In the genomic region with DNA sequence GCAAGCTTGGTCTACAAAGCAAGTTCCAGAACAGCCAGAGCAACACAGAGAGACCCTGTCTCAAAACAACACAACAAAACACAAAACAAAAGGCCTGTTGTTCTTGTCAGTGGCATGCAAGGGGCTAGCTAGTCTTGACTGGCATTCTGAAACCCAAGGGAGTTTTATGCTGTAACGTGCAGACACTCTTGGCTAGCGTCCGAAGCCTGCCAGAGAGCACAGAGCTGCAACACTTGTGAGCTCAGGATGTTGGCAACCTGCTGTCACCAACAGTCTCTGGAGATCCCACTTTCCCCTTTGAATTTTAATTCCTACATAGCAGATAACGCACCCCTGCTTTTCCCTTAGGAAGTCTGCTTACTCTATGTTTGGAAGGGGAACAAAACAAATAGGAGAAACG, we compare ENCODE assay signal across 19 mouse cellular contexts. TPM values are rescaled to one million over a fixed set of nuclear protein-coding genes. Genes with fewer than 3 reads are reported as not detected.
DNase-seq lines count a peak whose midpoint lies in the region; ATAC-seq lines count a peak whose summit lies in the region.
"Had no signal": no experiment of that assay in that cellular context is flagged by ENCODE, and none has a peak within 500 bp of the region (broad histone marks: within the 10 kb centered on the region; RNA-seq: fewer than 3 reads in every experiment).

No protein-coding gene starts in this region.

- peaks cover 10% of the 10 kb centered on the region for H3K4me1 ChIP-seq in forebrain, embryonic 13.5 days
- no peaks in the 10 kb centered on the region; the same call in 1 of the 2 replicates for H3K4me1 ChIP-seq in forebrain, embryonic 11.5 days (replicated peaks; ENCODE audit: control insufficient read depth, insufficient read depth, low read length)
- H3K4me1 ChIP-seq in hindbrain, embryonic 15.5 days (replicated peaks) = peaks cover 13% of the 10 kb centered on the region
- 0 out of 2 replicates have a peak, but pooled peaks cover 3% of the 10 kb centered on the region for H3K4me1 ChIP-seq in hindbrain, embryonic 16.5 days (ENCODE audit: control insufficient read depth, insufficient read depth, low read depth, low read length)
- H3K4me1 ChIP-seq: embryonic facial prominence, embryonic 12.5 days; lung, embryonic 15.5 days had no signal

- H3K4me3 ChIP-seq in forebrain, embryonic 13.5 days = no peak overlapping the region
- no peak overlapping the region for H3K4me3 ChIP-seq in forebrain, embryonic 11.5 days (ENCODE audit: low read depth, low read length)
- H3K4me3 ChIP-seq in hindbrain, embryonic 15.5 days = no peak overlapping the region
- no peak overlapping the region for H3K4me3 ChIP-seq in hindbrain, embryonic 16.5 days (ENCODE audit: low read length)
- H3K4me3 ChIP-seq: embryonic facial prominence, embryonic 12.5 days; forebrain, embryonic 12.5 days; lung, embryonic 15.5 days; megakaryocyte, embryonic 14.5 days had no signal

- DNase-seq in forebrain, embryonic 11.5 days (ENCODE audit: low spot score) = no peak
- peak; percentile 49 for DNase-seq in MN1 (ENCODE audit: low spot score)
- DNase-seq in brain, adult 2 months (ENCODE audit: low read depth, low spot score) = peak; percentile 55
- no peak for DNase-seq in urinary bladder, adult 2 months (ENCODE audit: low spot score)
- DNase-seq: cerebellum, adult 11-12 months; gastrocnemius, postnatal 14 days; kidney, postnatal 25 days; liver; spleen, adult 18-20 months had no signal

- 0 out of 2 replicates have a peak overlapping the region, but pooled peaks have one; percentile 27 for H3K27ac ChIP-seq in forebrain, embryonic 13.5 days
- no peak overlapping the region for H3K27ac ChIP-seq in forebrain, embryonic 11.5 days (ENCODE audit: low read depth, low read length)
- H3K27ac ChIP-seq in hindbrain, embryonic 15.5 days (replicated peaks) = 0 out of 2 replicates have a peak overlapping the region, but pooled peaks have one; percentile 8
- no peak overlapping the region for H3K27ac ChIP-seq in hindbrain, embryonic 16.5 days (ENCODE audit: low read depth, low read length)
- H3K27ac ChIP-seq: embryonic facial prominence, embryonic 12.5 days; forebrain, embryonic 12.5 days; lung, embryonic 15.5 days; stomach, postnatal 0 days had no signal

- WGBS in forebrain, embryonic 13.5 days = 42% methylated on average over 5 of the region's 5 CpGs
- WGBS in forebrain, embryonic 11.5 days = 69% methylated on average over 5 of the region's 5 CpGs
- 24% methylated on average over 5 of the region's 5 CpGs for WGBS in hindbrain, embryonic 15.5 days
- 16% methylated on average over 5 of the region's 5 CpGs for WGBS in hindbrain, embryonic 16.5 days

- ATAC-seq in forebrain, embryonic 13.5 days = no peak
- no peak for ATAC-seq in forebrain, embryonic 11.5 days (replicated peaks; ENCODE audit: low FRiP score)
- ATAC-seq in hindbrain, embryonic 15.5 days (ENCODE audit: low FRiP score, low read depth) = no peak
- ATAC-seq in hindbrain, embryonic 16.5 days = no peak
- ATAC-seq: CD4-positive, CD25-positive, alpha-beta regulatory T cell, adult 4 months; intestine, embryonic 16.5 days had no signal

- no peaks in the 10 kb centered on the region for H3K9me3 ChIP-seq in forebrain, embryonic 13.5 days (replicated peaks)
- H3K9me3 ChIP-seq in forebrain, embryonic 11.5 days (ENCODE audit: control insufficient read depth, low read length) = no peaks in the 10 kb centered on the region
- no peaks in the 10 kb centered on the region for H3K9me3 ChIP-seq in hindbrain, embryonic 15.5 days
- no peaks in the 10 kb centered on the region for H3K9me3 ChIP-seq in hindbrain, embryonic 16.5 days (ENCODE audit: control insufficient read depth, low read length)
- H3K9me3 ChIP-seq: embryonic facial prominence, embryonic 12.5 days; forebrain, embryonic 12.5 days; lung, embryonic 15.5 days; megakaryocyte, embryonic 14.5 days had no signal

- H3K4me2 ChIP-seq in forebrain, embryonic 13.5 days = no peak overlapping the region
- H3K4me2 ChIP-seq in forebrain, embryonic 11.5 days (ENCODE audit: low read depth, low read length, severe bottlenecking) = no peak overlapping the region
- no peak overlapping the region for H3K4me2 ChIP-seq in hindbrain, embryonic 15.5 days
- no peak overlapping the region for H3K4me2 ChIP-seq in hindbrain, embryonic 16.5 days (ENCODE audit: low read length)
- H3K4me2 ChIP-seq: embryonic facial prominence, embryonic 12.5 days; forebrain, embryonic 12.5 days; lung, embryonic 15.5 days had no signal

- no peaks in the 10 kb centered on the region for H3K36me3 ChIP-seq in forebrain, embryonic 13.5 days (ENCODE audit: poor library complexity, severe bottlenecking)
- no peaks in the 10 kb centered on the region for H3K36me3 ChIP-seq in forebrain, embryonic 11.5 days (ENCODE audit: control insufficient read depth, insufficient read depth, low read length)
- no peaks in the 10 kb centered on the region for H3K36me3 ChIP-seq in hindbrain, embryonic 15.5 days
- no peaks in the 10 kb centered on the region for H3K36me3 ChIP-seq in hindbrain, embryonic 16.5 days (ENCODE audit: control insufficient read depth, insufficient read depth, low read length)
- H3K36me3 ChIP-seq: embryonic facial prominence, embryonic 12.5 days; forebrain, embryonic 12.5 days; lung, embryonic 15.5 days had no signal

- H3K27me3 ChIP-seq in forebrain, embryonic 13.5 days = no peaks in the 10 kb centered on the region
- H3K27me3 ChIP-seq in forebrain, embryonic 11.5 days (ENCODE audit: control insufficient read depth, insufficient read depth, low read length) = no peaks in the 10 kb centered on the region
- no peaks in the 10 kb centered on the region for H3K27me3 ChIP-seq in hindbrain, embryonic 15.5 days
- no peaks in the 10 kb centered on the region for H3K27me3 ChIP-seq in hindbrain, embryonic 16.5 days (replicated peaks; ENCODE audit: control insufficient read depth, insufficient read depth, low read length)
- H3K27me3 ChIP-seq: embryonic facial prominence, embryonic 12.5 days; forebrain, embryonic 12.5 days; lung, embryonic 15.5 days; megakaryocyte, embryonic 14.5 days had no signal

- H3K9ac ChIP-seq in forebrain, embryonic 13.5 days = no peak overlapping the region
- H3K9ac ChIP-seq in forebrain, embryonic 11.5 days (ENCODE audit: low read length) = no peak overlapping the region
- no peak overlapping the region for H3K9ac ChIP-seq in hindbrain, embryonic 15.5 days
- H3K9ac ChIP-seq in hindbrain, embryonic 16.5 days (ENCODE audit: low read depth, low read length) = no peak overlapping the region
- H3K9ac ChIP-seq: embryonic facial prominence, embryonic 12.5 days; forebrain, embryonic 12.5 days; lung, embryonic 15.5 days had no signal

RNA-seq across cellular contexts. Expression of gene Zfp609, which starts 20.1 kb away (rescaled TPM):
- polyA plus RNA-seq in forebrain, embryonic 13.5 days (2015; fragmentation: Nextera tagmentation; extraction: Ambion mirVana) = 9.4 and 9.6 TPM in 2 replicates
- polyA plus RNA-seq in forebrain, embryonic 11.5 days (2014; fragmentation: Nextera tagmentation; extraction: Ambion mirVana) = 12.3 and 12.9 TPM in 2 replicates
- 7.7 and 8.5 TPM in 2 replicates for polyA plus RNA-seq in hindbrain, embryonic 15.5 days (2015; fragmentation: Nextera tagmentation; extraction: Ambion mirVana)
- 5.0 and 5.4 TPM in 2 replicates for polyA plus RNA-seq in hindbrain, embryonic 16.5 days (2015; fragmentation: Nextera tagmentation; extraction: Ambion mirVana)
- 9.2 and 17.4 TPM in 2 replicates for polyA plus RNA-seq in urinary bladder, adult 2 months (2012; rRNA removed)

Comparison
In these comparisons a context has a peak if more than half of its experiments do, and no peak if none do; other contexts are left out.
1. H3K27ac ChIP-seq: peak in forebrain, embryonic 13.5 days (single experiment) and hindbrain, embryonic 15.5 days (single experiment); none in forebrain, embryonic 11.5 days (single experiment) and hindbrain, embryonic 16.5 days (single experiment).
2. DNase-seq: peak in MN1 (single experiment) and brain, adult 2 months (single experiment); none in forebrain, embryonic 11.5 days (single experiment) and urinary bladder, adult 2 months (single experiment).